Mouse (Mus musculus) lung, adult 18-20 months (tissue): Measurements from ENCODE around the gene Jmjd4.

Experiments
- DNase-seq, 2 experiments: peaks; one replicate each; pipeline ENCODE4 v3.0.0; 2022; ENCODE audit warnings: mixed read lengths in 2 of 2

Gene Jmjd4

GRCm38 (mm10) chr11:59471413-59472325 is 21.8 kb downstream of the Jmjd4 start:
- no peak for DNase-seq

GRCm38 (mm10) chr11:59472326-59472677 is 22.5 kb downstream of the Jmjd4 start, which contains the start of gene Zfp867:
Zfp867 (minus strand) TSS chr11:59472474.
- DNase-seq = peak; percentile 93 to 95

GRCm38 (mm10) chr11:59477240-59477639 is 27.4 kb downstream of the Jmjd4 start:
- DNase-seq = no peak

- DNase-seq = peak; percentile 18 to 58
Observed at GRCm38 (mm10) chr11:59483212-59483611, 33.4 kb downstream of the Jmjd4 start.

DNA sequence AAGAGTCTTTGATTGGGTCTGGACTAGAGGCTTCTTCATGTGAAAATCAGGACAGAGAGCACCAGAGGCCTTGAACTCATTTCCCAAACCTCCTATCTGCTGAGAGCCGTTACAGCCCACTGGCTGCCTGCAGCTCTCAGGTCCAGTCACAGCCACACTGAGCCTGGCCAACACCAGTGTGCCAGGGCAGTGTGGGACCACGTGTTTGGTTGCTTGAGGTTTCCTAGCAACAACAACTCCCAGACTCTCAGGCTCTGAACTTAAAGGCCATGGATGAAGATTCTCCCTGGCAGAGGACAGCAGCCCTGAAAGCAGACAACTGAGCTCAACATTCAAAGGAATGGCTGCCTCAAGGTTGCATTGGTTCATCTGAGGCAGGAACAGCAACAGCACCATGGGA is 35.8 kb downstream of the Jmjd4 start:
- DNase-seq = no peak

DNA sequence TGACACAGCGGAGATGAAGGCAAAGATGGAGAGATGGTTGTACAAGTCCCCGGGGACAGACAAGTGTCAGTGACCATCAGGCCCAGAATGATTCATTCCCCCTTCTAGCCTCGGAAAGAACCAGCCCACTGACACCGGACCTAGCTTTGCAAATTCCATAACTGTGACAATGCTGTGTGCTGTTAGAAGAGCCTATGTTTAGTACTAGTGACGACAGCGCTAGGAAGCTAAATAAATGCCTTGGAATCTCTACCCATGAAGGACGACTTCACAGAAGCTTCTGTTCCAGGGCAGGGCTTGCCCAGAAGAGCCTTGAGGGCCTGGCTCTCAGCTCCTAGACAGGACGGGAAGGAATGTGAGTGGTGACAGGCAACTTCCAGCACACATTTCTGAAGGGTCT is 36.4 kb downstream of the Jmjd4 start:
- no peak for DNase-seq

DNA sequence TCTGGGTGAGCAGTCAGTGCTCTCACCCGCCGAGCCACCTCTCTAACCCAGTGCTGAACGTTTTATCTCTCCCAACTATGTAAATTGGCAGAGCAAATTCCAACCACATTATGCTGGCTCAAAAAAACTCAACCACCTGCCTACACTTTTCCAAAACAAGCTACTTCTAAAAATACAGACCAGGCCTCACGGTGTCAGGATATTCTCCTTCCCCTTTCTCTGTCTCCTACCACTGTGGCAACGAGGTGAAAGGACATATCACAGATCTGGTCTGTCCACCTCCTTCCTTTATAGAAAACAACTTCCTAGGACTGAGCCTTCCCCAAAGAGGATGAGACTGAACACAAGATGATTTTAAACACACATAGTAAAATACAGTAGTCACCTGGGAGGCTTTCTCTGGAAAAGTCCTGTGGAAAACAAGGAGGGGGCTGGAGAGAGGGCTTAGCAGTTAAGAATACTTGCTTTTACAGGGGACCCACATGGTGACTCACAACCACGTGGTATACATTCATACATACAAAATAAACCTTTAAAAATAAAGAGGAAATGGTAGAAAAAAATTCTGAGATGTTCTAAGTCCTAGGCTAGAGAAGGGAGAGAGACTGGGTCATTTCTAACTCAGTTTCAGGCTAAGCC is 46.9 kb downstream of the Jmjd4 start:
- no peak for DNase-seq

GRCm38 (mm10) chr11:59497747-59498146 is 47.9 kb downstream of the Jmjd4 start:
- no peak for DNase-seq

- DNase-seq = no peak
Observed at GRCm38 (mm10) chr11:59501978-59502700, 52.3 kb downstream of the Jmjd4 start.

GRCm38 (mm10) chr11:59505351-59505838 is 55.5 kb downstream of the Jmjd4 start:
- peak; percentile 70 to 72 for DNase-seq

DNA sequence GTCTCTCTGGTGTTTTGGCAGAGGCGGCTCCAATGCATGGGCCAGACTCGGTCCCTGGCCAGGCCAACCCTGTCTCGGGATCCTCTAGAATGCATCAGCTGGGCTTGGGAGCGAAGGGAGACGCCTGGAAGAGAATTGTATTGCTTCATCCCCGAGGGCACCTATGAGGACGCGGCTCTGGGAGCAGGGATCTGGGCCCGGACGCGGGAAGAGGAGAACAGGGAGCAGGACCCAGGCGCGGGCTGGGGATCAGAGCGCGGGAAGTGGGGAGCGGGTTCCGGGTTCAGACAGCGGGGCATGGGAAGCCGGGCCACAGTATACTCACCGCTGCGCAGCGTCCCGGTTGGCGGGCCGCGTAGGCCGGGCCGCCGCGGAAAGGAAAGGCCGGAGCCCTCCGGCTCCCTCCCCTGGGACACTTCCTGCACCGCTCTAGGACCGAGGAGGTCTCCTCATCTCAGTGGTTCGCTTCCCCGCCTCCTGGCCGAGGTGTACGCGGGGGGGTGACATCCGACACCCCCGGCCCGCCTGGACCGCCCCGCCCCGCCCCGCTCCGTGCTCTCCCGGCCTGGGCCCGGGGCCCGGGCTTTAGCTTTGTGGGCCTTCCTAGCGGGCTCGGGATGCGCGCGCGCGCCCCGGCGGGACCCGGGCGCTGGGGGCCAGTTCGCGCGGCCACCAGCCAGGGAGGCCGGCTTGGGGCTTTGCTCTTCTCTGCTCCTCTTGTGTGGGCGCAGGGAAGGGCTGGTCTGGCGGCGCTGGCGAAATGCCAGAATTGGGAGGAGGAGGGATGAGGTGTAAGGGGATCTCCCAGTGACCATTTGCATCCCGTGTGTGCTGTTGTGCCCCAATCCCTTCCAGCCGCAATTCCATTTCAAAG is 56.2 kb downstream of the Jmjd4 start:
- peak; percentile 89 to 93 for DNase-seq

DNA sequence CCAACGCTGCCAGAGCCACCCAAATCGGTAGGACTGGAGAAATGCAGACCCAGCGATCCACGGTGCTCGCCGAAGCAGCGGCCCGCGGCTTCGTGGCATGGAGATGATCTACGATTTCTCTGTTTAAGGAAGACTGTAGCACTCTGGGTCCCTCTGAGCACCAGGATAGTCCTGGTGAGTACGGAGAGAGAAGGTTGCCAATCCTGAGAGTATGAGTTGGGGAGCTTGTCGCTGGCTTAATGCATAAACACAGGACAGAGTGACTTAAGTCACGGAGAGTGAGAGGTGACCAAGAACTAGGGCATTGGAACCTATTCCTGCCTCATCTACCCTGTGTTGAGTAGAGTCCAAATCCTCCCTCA is 56.8 kb downstream of the Jmjd4 start:
- DNase-seq = no peak
